Mouse (Mus musculus) forebrain, embryonic 11.5 days (tissue): ENCODE results near the gene Zfp740. TPM values are rescaled to one million over a fixed set of nuclear protein-coding genes. Genes with fewer than 3 reads are reported as not detected.
A peak's percentile ranks its signal among the peaks of the same experiment; 100 is the strongest.

Source experiments
- ATAC-seq: fragments of 200-750 bp; cut with Nextera tagmentation; replicated peaks from 2 replicates; pipeline ENCODE4 v1.8.0; 2017; ENCODE audit warnings: moderate TSS enrichment; ENCODE audit not compliant: low FRiP score
- DNase-seq: peaks from one replicate; pipeline ENCODE4 v3.0.0-alpha.2; 2017; ENCODE audit warnings: low spot score
- H3K27ac ChIP-seq: fragments of 300-500 bp; sonication (generic); 2 replicates; pipeline ENCODE4 v1.5.1; 2014; ENCODE audit warnings: low read depth, low read length
- H3K27me3 ChIP-seq: fragments of 300-500 bp; sonication (generic); 2 replicates; pipeline ENCODE4 v1.6.1; 2014; ENCODE audit warnings: mild to moderate bottlenecking, low read length, mixed read lengths; ENCODE audit not compliant: control insufficient read depth, insufficient read depth
- H3K36me3 ChIP-seq: fragments of 300-500 bp; sonication (generic); 2 replicates; pipeline ENCODE4 v1.6.1; 2014; ENCODE audit warnings: mild to moderate bottlenecking, low read length, moderate library complexity, mixed read lengths; ENCODE audit not compliant: control insufficient read depth, insufficient read depth
- H3K4me1 ChIP-seq: fragments of 300-500 bp; sonication (generic); replicated peaks from 2 replicates; pipeline ENCODE4 v1.6.1; 2014; ENCODE audit warnings: low read length, mixed read lengths; ENCODE audit not compliant: control insufficient read depth, insufficient read depth
- H3K4me2 ChIP-seq: fragments of 300-500 bp; sonication (generic); 2 replicates; pipeline ENCODE4 v1.6.1; 2014; ENCODE audit warnings: low read depth, mild to moderate bottlenecking, low read length, moderate library complexity, mixed read lengths; ENCODE audit not compliant: severe bottlenecking
- H3K4me3 ChIP-seq: fragments of 300-500 bp; sonication (generic); 2 replicates; pipeline ENCODE4 v1.5.1; 2014; ENCODE audit warnings: low read depth, low read length
- H3K9ac ChIP-seq: fragments of 300-500 bp; sonication (generic); 2 replicates; pipeline ENCODE4 v1.6.1; 2014; ENCODE audit warnings: low read length
- H3K9me3 ChIP-seq: fragments of 300-500 bp; sonication (generic); 2 replicates; pipeline ENCODE4 v1.6.1; 2016; ENCODE audit warnings: low read length, mixed read lengths; ENCODE audit not compliant: control insufficient read depth
- WGBS: fragments of 180-500 bp; shearing (Covaris S2); extraction: QIAGEN DNeasy Blood & Tissue Kit; methylation state at CpG from one replicate; pipeline ENCODE4 v1.1.7; 2014; 5-methylcytosine and 5-hydroxymethylcytosine counted together
- polyA plus RNA-seq: library from polyadenylated mRNA; unstranded; fragments of >200 nt; fragmentation: Nextera tagmentation; extraction: Ambion mirVana; gene quantifications from 2 replicates; pipeline ENCODE4 v1.2.1, GENCODE M21; 2014

Gene Zfp740
- polyA plus RNA-seq, 1 experiment from 2014 or later, result 79.8 TPM

DNA sequence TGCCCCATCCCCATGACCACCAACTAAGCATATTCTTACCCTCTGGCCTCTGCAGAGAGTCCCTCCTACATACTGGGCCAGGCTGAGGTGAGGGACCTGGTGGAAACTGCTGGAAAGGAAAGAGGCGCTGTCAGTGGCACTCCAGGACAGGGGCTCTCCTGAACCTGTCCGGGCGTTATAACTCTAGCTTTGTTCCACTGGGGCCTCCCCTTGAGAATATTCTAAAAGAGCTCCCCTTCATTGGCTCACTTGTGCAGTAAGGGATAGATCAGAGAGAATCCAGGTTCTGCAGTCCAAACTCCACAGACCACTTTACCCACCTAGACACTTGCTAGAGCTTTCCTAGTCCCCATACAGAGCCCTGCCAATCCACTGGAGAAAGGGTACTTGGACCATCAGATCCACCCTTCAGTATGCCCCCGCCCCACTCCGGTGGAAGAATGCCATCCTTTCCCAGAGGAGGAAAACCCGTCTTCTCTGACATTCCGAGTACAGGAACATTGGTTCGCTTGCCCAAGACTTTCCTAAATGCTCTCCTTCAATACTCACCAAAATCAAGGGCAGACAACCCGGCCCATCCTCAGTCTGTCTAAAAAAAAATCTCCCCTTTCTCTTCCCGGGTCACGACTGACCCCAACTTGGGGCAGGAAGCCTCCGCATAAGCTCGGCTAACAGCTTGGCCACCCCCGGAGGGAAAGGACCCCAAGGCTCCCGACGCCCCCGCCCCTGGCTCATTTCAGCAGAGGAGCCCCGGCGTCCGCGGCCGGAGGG is 53.6 kb downstream of the Zfp740 start:
- DNase-seq (no peak), ATAC-seq (no peak)
- Histone ChIP-seq H3K9ac (peak overlapping the region; percentile 58), H3K27ac (no peak overlapping the region), H3K4me2 (peak overlapping the region; percentile 97), H3K36me3 (no peaks in the 10 kb centered on the region), H3K9me3 (no peaks in the 10 kb centered on the region), H3K27me3 (peaks cover 27% of the 10 kb centered on the region), H3K4me1 (peaks cover 16% of the 10 kb centered on the region), H3K4me3 (peak overlapping the region; percentile 48)
- WGBS, result 8% methylated on average over 22 of the region's 22 CpGs

DNA sequence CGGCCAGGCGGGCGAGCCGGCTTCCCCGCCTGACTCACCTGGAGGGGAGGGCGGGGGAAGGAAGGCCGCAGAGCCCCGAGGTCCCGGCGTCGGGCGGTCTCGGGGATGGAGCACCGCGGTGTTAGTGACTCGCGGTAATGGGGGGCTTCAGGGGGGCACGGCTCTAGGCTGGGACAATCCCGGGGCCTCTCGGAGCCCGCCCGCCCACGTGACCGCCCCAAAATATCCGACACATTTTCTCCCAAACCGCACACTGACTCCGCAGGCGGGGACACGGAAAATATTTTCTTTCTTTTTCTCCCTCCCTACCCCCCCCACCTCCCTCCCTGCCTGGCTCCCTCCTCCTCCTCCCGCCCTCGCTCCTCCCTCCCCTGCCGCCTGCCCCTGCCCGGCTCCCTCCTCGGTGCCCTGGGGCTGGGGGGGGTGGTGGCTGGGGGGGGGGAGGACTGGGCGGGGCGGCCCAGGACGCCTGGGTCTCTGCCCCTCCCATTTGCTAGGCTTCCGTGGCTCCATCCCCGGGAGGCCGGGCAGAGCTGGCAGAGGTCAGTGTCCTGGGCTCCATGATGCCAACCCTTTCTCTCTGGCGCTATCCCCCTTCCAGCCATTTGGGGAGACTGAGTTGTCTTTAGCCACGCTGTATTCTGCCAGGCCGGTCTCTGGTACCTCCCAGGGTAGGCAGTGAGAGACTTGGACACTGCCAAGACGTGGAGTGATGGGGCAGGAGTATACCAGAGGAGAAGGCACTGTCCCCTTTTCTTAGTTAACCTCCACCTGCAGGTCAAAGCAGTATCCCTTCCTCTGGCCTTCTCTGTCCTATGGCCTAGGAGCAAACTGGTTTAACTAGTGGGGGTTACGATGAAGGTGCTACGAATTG is 54.4 kb downstream of the Zfp740 start, which contains the start of gene Rarg:
Rarg (minus strand) TSS at position 316 of the 874 bp plus-strand sequence.
- peaks cover 27% of the 10 kb centered on the region for H3K27me3 ChIP-seq
- DNase-seq (peak; percentile 70), ATAC-seq (peak; percentile 62)
- peak within 1 kb of the TSS; percentile 48 for H3K4me3 ChIP-seq
- no peaks in the 10 kb centered on the region for H3K36me3 ChIP-seq
- peak within 1 kb of the TSS; percentile 58 for H3K9ac ChIP-seq
- H3K4me2 ChIP-seq, result peak within 1 kb of the TSS; percentile 97
- no peaks in the 10 kb centered on the region for H3K9me3 ChIP-seq
- peaks cover 16% of the 10 kb centered on the region for H3K4me1 ChIP-seq
- no peak within 1 kb of the TSS for H3K27ac ChIP-seq
- WGBS, result 1% methylated on average over 43 of the region's 46 CpGs

DNA sequence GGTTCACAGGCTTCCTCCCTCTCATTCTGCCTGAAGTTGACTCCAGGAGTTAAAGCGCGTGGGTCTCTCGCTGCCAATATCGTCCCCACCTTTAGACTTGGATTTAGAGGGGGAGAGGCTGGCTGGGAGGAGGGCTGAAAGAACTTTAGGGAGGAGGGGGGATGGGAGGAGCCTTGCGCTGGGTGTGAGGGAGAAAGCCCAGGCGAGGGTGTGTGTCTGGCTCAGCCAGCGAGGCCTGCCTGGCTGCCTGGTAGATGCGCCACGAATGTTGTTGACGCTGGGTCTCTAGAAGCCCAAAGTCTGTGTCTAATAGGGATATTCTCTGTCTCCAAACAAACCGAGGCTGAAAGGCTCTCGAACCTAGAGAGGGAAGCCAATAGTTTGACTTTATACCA is 55.0 kb downstream of the Zfp740 start:
- ATAC-seq (no peak), DNase-seq (no peak)
- Histone ChIP-seq H3K4me1 (peaks cover 16% of the 10 kb centered on the region), H3K27ac (no peak overlapping the region), H3K36me3 (no peaks in the 10 kb centered on the region), H3K9me3 (no peaks in the 10 kb centered on the region), H3K4me2 (peak overlapping the region; percentile 97), H3K27me3 (peaks cover 27% of the 10 kb centered on the region), H3K4me3 (no peak overlapping the region), H3K9ac (peak overlapping the region; percentile 58; the same call in 1 of the 2 replicates)
- 3% methylated on average over 12 of the region's 12 CpGs for WGBS

DNA sequence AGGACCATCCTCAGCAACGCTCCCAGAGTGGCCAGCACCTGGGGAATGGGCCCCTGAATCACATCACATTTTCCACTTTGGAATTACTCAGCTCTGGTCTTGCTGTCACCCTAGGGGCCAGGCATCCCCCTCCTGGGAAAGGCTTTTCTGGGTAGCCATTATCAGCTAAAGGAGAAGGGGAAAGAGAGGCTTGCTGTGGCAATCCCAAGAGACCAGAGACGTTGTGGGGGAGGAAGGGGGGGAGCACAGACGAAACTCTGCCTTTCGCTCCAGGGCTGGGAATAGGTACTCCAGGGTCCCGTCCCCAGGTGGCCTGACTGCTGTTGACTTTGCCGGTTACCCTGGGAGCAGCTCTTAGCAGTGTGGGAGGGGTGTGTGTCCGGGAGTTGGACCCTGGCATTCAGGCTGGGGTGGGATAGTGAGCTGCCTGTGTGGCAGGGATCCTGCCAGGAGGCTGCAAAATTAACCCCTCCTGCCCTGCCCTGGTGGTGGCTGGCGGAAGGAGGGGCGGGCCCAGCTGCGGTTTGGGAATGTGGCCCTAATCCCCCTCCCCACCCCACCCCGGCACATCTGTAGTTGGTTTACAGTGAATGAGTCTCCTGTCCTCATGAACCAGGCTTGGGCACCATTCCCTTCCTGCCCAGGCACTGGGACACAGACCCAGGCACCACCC is 55.7 kb downstream of the Zfp740 start:
- no peak overlapping the region for H3K4me3 ChIP-seq
- no peaks in the 10 kb centered on the region for H3K9me3 ChIP-seq
- no peaks in the 10 kb centered on the region for H3K36me3 ChIP-seq
- WGBS, result 8% methylated on average over 11 of the region's 11 CpGs
- H3K4me2 ChIP-seq, result peak overlapping the region; percentile 5
- DNase-seq (no peak), ATAC-seq (no peak)
- peaks cover 16% of the 10 kb centered on the region for H3K4me1 ChIP-seq
- H3K27me3 ChIP-seq, result peaks cover 27% of the 10 kb centered on the region
- no peak overlapping the region for H3K9ac ChIP-seq
- no peak overlapping the region for H3K27ac ChIP-seq

DNA sequence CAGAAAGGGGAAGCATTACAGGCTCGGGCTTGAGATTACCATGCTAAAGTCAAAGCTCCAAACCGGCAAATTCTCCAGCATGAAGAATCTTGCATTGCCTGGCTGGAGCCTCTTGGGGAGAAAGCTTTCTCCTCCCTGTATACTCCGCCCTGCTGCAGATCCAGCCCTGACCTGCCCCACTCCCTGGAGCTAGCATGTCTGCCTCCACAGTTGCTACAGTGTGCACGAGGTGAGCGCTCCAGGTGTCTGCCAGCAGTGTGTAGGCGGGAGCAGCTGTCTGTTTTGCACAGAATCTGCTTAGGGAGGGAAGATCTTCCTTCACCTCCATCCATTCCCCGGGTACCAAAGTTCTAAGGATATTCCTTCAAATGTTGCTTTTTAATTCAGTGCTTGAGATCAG is 59.5 kb downstream of the Zfp740 start:
- Histone ChIP-seq H3K36me3 (no peaks in the 10 kb centered on the region), H3K9ac (no peak overlapping the region), H3K4me3 (no peak overlapping the region), H3K9me3 (no peaks in the 10 kb centered on the region), H3K27ac (no peak overlapping the region), H3K4me1 (peaks cover 12% of the 10 kb centered on the region), H3K4me2 (no peak overlapping the region), H3K27me3 (peaks cover 12% of the 10 kb centered on the region)
- WGBS, result 59% methylated on average over 7 of the region's 7 CpGs
- no peak for DNase-seq
- no peak for ATAC-seq

DNA sequence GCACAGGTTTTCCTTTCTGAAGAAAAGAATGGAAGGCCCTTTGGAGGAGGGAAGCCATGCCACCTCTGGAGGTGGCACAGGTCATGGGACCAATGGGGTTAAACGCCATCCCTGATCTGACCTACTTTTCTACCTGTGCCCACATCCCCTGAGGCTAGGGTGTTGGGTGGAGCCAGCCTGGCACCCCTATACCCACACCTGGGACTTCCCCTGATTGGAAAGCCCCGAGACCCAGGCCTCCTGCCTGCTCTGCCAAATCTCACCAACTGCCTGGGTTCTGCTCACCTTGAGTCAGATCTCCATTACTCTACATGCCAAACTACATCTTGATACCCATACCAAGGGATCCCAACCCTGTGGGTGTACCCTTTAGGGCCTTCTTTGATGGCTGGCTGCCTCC is 60.0 kb downstream of the Zfp740 start:
- ATAC-seq (no peak), DNase-seq (no peak)
- Histone ChIP-seq H3K27me3 (peaks cover 9% of the 10 kb centered on the region), H3K36me3 (no peaks in the 10 kb centered on the region), H3K9me3 (no peaks in the 10 kb centered on the region), H3K4me1 (peaks cover 8% of the 10 kb centered on the region; the same call in 1 of the 2 replicates), H3K4me2 (no peak overlapping the region), H3K4me3 (no peak overlapping the region), H3K9ac (no peak overlapping the region), H3K27ac (no peak overlapping the region)
- 77% methylated on average over 2 of the region's 2 CpGs for WGBS

Other genes with a start within 250 kb of the Zfp740 start
- gene Krt78, start 249.0 kb upstream of the Zfp740 start, polyA plus RNA-seq, result not detected in 2 replicates
- 16.2 and 19.2 TPM in 2 replicates for gene Krt8, start 198.8 kb upstream of the Zfp740 start, polyA plus RNA-seq
- 12.0 and 13.6 TPM in 2 replicates for gene Krt18, start 175.1 kb upstream of the Zfp740 start, polyA plus RNA-seq
- gene Eif4b, start 129.5 kb upstream of the Zfp740 start, polyA plus RNA-seq, result 122 and 129 TPM in 2 replicates
- gene Tns2, start 102.8 kb upstream of the Zfp740 start, polyA plus RNA-seq, result 8.8 and 10.5 TPM in 2 replicates
- 12.0 and 12.1 TPM in 2 replicates for gene Spryd3, start 67.0 kb upstream of the Zfp740 start, polyA plus RNA-seq
- gene Igfbp6, start 58.9 kb upstream of the Zfp740 start, polyA plus RNA-seq, result 0.33 TPM in 1 of 2 replicates, not detected in the other
- not detected in 2 replicates for gene Soat2, start 52.7 kb upstream of the Zfp740 start, polyA plus RNA-seq
- gene Csad, start 1.5 kb downstream of the Zfp740 start, polyA plus RNA-seq, result 38.2 and 39.2 TPM in 2 replicates
- 0.76 and 1.1 TPM in 2 replicates for gene Itgb7, start 28.7 kb downstream of the Zfp740 start, polyA plus RNA-seq
- 19.3 and 19.7 TPM in 2 replicates for gene Rarg, start 54.3 kb downstream of the Zfp740 start, polyA plus RNA-seq
- 0.21 and 0.48 TPM in 2 replicates for gene Gm9918, start 67.3 kb downstream of the Zfp740 start, polyA plus RNA-seq
- 55.6 and 64.7 TPM in 2 replicates for gene Mfsd5, start 76.2 kb downstream of the Zfp740 start, polyA plus RNA-seq
- 58.3 and 60.3 TPM in 2 replicates for gene Espl1, start 93.0 kb downstream of the Zfp740 start, polyA plus RNA-seq
- 357 and 374 TPM in 2 replicates for gene Pfdn5, start 122.9 kb downstream of the Zfp740 start, polyA plus RNA-seq
- gene Myg1, start 128.5 kb downstream of the Zfp740 start, polyA plus RNA-seq, result 113 and 124 TPM in 2 replicates
- 103 and 114 TPM in 2 replicates for gene Aaas, start 147.5 kb downstream of the Zfp740 start, polyA plus RNA-seq
- 0.20 and 0.52 TPM in 2 replicates for gene Sp7, start 163.9 kb downstream of the Zfp740 start, polyA plus RNA-seq
- gene Sp1, start 202.9 kb downstream of the Zfp740 start, polyA plus RNA-seq, result 12.2 and 12.5 TPM in 2 replicates
- gene Amhr2, start 242.1 kb downstream of the Zfp740 start, polyA plus RNA-seq, result 1.0 TPM in 1 of 2 replicates, not detected in the other